Mouse (Mus musculus): Measurements from ENCODE around the gene Srp54a. TPM values are rescaled to one million over a fixed set of nuclear protein-coding genes. Genes with fewer than 3 reads are reported as not detected.
"Not testable (repeated sequence)": the region's sequence is repeated elsewhere in the genome, so short reads cannot be mapped to it uniquely, and the experiment has no call there.

The Srp54a gene
- polyA plus RNA-seq, 1 experiment from 2014 or later, result 140 TPM

DNA sequence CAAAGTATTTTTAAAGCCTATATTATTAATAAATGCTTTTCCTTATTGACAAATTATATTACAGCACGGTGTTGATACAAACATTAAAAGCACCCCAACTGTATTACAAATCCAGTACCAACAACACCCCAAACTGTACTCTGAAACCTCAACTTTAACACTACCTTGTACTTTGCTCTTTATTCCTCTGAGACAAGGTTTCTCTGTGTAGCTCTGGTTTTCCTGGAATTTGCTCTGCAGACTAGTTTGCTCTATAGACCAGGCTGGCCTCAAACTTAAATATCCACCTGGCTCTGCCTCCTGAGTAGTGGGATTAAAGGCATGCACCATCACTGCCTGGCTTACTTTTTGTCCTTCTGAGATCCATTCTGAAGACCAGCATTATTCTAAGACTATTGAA, 17.9 kb upstream of the Srp54a start:
- Histone ChIP-seq H3K4me1 (no peaks in the 10 kb centered on the region), H3K36me3 (replicated peaks) (peaks cover 21% of the 10 kb centered on the region), H3K4me3 (no peak overlapping the region), H3K27ac (no peak overlapping the region), H3K9me3 (no peaks in the 10 kb centered on the region), H3K27me3 (ENCODE audit: poor library complexity, severe bottlenecking) (no peaks in the 10 kb centered on the region)
- no peak for DNase-seq (ENCODE audit: extremely low spot score, low spot score)
- WGBS, result 91% methylated on average over 1 of the region's 1 CpGs

DNA sequence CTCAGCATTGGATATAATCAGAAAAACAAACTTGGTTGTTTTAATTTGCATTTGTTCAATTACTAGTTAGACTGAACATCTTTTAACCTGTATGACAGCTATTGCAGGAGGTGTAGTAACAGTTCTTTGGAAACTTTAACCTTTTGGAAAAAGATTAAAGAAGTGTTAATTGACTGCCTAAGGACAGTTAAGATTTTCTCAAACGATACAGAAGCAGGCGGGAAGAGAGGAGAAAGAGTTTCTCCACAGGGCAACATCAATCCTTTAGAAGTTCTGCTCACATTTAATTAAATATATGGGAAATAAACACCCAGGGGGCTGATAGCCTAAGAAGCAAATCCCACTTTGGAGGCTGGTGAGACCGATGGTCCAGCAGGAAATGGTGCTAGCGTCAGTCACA, 7.6 kb upstream of the Srp54a start:
- 82% methylated on average over 4 of the region's 4 CpGs for WGBS
- no peak for DNase-seq (ENCODE audit: extremely low spot score, low spot score)

DNA sequence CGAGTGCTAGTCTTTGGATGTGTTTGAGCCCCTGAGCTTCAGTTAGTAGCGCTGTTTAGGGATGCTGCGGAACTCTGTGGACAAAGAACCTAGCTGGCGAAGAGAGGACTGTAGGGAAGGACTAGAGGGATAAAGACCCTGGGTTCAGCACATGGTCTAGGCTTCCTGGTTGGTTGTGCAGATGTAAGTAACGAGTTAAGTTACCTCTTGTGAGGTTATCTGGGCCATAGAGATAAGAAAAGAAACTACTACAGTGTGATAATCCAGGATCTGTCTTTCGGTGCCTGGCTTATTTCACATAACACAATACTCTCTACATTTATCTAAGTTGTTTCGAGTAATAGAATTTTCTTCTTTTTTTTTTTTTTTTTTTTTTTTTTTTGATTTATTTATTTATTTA, 6.4 kb upstream of the Srp54a start:
- WGBS, result 94% methylated on average over 7 of the region's 7 CpGs
- H3K4me3 ChIP-seq, result no peak overlapping the region

More for the DNA sequence above, 7.6 kb upstream of the Srp54a start:
- Histone ChIP-seq H3K27me3 (ENCODE audit: poor library complexity, severe bottlenecking) (no peaks in the 10 kb centered on the region), H3K4me3 (no peak overlapping the region), H3K4me1 (no peaks in the 10 kb centered on the region), H3K36me3 (replicated peaks) (peaks cover 9% of the 10 kb centered on the region; the same call in 1 of the 2 replicates), H3K9me3 (no peaks in the 10 kb centered on the region), H3K27ac (no peak overlapping the region)

DNA sequence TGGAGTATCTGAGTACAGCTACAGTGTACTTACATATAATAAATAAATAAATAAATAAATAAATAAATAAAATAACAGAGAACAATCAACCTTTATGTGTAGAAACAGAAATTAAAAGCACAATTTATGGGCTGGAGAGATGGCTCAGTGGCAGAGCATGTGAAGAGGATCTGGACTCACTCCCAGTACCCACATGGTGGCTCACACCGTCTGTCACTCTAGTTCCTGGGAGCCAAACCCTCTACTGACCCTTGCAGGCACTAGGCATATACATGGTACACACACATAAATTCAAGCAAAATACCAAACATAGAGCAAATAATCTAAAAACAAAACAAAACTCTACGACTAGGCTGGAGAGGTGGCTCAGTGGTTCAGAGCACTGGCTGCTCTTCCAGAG, 4.8 kb upstream of the Srp54a start:
- no peak overlapping the region for H3K27ac ChIP-seq
- H3K27me3 ChIP-seq (ENCODE audit: poor library complexity, severe bottlenecking), result no peaks in the 10 kb centered on the region
- no peak for DNase-seq (ENCODE audit: extremely low spot score, low spot score)
- no peak overlapping the region for H3K4me3 ChIP-seq
- H3K9me3 ChIP-seq, result no peaks in the 10 kb centered on the region
- peaks cover 8% of the 10 kb centered on the region; the same call in 1 of the 2 replicates for H3K4me1 ChIP-seq
- 92% methylated on average over 2 of the region's 2 CpGs for WGBS
- H3K36me3 ChIP-seq (replicated peaks), result peaks cover 4% of the 10 kb centered on the region; the same call in 1 of the 2 replicates

More for the DNA sequence above, 6.4 kb upstream of the Srp54a start:
- no peaks in the 10 kb centered on the region for H3K4me1 ChIP-seq
- DNase-seq (ENCODE audit: extremely low spot score, low spot score), result no peak
- H3K36me3 ChIP-seq (replicated peaks), result peaks cover 4% of the 10 kb centered on the region; the same call in 1 of the 2 replicates
- no peak overlapping the region for H3K27ac ChIP-seq
- no peaks in the 10 kb centered on the region for H3K27me3 ChIP-seq (ENCODE audit: poor library complexity, severe bottlenecking)
- H3K9me3 ChIP-seq, result no peaks in the 10 kb centered on the region

DNA sequence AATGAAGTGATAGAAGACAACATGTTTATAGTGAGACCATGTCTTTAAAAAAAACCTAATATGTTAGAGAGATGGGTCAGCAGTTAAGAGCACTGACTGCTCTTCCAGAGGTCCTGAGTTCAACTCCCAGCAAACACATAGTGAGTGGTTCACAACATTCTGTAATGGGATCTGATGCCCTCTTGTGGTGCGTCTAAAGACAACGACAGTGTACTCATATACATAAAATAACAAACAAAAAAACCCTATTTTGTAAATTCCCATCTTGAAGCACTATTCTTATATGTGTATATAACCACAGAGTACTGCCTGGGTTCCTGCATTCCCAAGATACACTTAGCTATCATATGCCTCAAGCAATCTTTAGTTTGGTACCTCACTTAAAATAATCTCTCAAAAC, 1.4 kb upstream of the Srp54a start:
- DNase-seq (ENCODE audit: extremely low spot score, low spot score); H3K36me3 ChIP-seq (replicated peaks); H3K27me3 ChIP-seq (ENCODE audit: poor library complexity, severe bottlenecking); H3K4me1 ChIP-seq; H3K27ac ChIP-seq; H3K9me3 ChIP-seq: not testable (repeated sequence)
- WGBS, result 43% methylated on average over 2 of the region's 2 CpGs
- H3K4me3 ChIP-seq, result peak overlapping the region; percentile 71; the same call in 1 of the 2 replicates

DNA sequence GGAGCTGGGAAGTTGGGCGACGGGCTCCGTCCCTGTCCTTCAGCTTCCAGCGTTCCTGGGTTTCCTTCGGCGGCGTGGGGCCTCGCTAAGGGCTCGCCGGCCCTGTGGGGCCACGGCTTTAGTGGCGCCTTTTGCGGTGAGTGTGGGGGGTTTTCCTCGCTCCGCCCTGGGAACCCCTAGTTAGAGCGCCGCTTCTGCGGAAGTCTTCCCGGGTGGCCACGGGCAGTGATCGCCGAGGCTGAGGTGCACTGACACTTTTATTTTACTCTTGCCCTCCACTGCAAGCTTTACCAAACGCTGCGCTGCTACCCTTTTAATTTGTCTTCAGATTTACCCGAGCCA, 510 bp downstream of the Srp54a start:
- not testable (repeated sequence) for DNase-seq (ENCODE audit: extremely low spot score, low spot score); H3K36me3 ChIP-seq (replicated peaks); H3K27me3 ChIP-seq (ENCODE audit: poor library complexity, severe bottlenecking); H3K9me3 ChIP-seq; H3K4me1 ChIP-seq
- H3K4me3 ChIP-seq, result peak overlapping the region; percentile 71
- peak overlapping the region; percentile 87 for H3K27ac ChIP-seq
- under 1% methylated on average over 25 of the region's 25 CpGs for WGBS

DNA sequence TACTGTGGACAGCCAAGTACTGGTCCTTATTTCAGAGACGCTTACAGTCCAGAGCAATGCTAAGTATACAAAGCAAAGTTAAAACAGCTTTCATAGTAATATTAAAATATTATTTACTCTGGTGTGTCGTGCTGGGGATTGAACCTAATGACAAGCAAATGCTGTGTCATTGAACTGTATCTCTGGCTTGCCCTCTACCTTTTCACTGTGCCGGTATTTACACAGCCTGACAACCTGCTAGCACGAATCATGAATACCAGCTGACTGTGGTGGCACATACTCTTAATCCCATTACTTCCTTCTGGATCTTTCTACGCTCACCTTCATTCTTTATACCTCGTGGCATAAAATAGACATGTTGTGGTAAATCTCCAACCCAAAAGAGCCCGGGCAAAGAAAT, 12.1 kb downstream of the Srp54a start:
- H3K9me3 ChIP-seq; H3K27me3 ChIP-seq (ENCODE audit: poor library complexity, severe bottlenecking); DNase-seq (ENCODE audit: extremely low spot score, low spot score); H3K36me3 ChIP-seq (replicated peaks); H3K4me1 ChIP-seq; H3K4me3 ChIP-seq; H3K27ac ChIP-seq: not testable (repeated sequence)
- 100% methylated on average over 2 of the region's 7 CpGs for WGBS

DNA sequence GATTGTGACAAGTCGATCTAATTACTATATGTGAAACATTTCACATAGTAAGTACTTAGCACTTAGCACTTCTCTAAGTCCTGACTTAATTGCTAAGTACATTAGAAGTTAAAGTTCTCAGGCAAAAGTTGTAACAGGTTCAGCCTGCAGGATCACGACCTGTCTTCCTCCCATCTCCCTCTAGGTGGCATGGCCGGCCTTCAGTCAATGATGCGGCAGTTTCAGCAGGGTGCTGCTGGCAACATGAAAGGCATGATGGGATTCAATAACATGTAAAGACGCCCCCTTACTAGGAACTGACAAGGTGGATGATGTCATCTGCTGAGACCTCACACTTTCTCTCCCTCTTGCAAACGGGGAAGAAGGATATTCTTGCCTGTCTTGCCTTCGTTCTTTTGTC, 32.6 kb downstream of the Srp54a start:
- not testable (repeated sequence) for H3K4me3 ChIP-seq; H3K9me3 ChIP-seq; H3K4me1 ChIP-seq; H3K27ac ChIP-seq; DNase-seq (ENCODE audit: extremely low spot score, low spot score); H3K27me3 ChIP-seq (ENCODE audit: poor library complexity, severe bottlenecking); H3K36me3 ChIP-seq (replicated peaks)
- WGBS, result no CpG with 5 or more reads among the region's 7 CpGs

DNA sequence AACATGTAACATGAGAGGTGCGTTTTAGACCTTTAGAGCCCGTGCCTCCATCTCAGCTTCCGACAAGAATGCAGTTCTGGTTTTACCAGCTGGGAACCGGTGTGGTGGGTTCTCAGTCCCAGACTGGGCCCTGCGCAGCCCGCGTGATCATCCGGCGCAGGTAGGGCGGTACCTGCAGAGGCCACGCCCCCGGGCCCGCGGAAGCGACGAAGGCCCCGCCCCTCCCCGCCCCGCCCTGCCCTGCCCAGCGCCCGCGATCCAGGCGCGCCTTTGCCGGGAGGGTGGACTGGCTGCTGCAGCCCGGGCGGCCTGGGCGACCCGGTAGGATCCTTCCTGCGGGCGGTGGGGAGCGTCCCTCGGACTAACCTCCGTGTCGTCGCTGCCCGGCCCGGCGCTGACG, 44.2 kb downstream of the Srp54a start, which contains the start of gene Fam177a:
Fam177a (plus strand) TSS at position 228 of the 400 bp plus-strand sequence.
- H3K4me1 ChIP-seq; H3K27ac ChIP-seq; H3K27me3 ChIP-seq (ENCODE audit: poor library complexity, severe bottlenecking); H3K36me3 ChIP-seq (replicated peaks); H3K4me3 ChIP-seq; H3K9me3 ChIP-seq; DNase-seq (ENCODE audit: extremely low spot score, low spot score): not testable (repeated sequence)
- no CpG with 5 or more reads among the region's 40 CpGs for WGBS

DNA sequence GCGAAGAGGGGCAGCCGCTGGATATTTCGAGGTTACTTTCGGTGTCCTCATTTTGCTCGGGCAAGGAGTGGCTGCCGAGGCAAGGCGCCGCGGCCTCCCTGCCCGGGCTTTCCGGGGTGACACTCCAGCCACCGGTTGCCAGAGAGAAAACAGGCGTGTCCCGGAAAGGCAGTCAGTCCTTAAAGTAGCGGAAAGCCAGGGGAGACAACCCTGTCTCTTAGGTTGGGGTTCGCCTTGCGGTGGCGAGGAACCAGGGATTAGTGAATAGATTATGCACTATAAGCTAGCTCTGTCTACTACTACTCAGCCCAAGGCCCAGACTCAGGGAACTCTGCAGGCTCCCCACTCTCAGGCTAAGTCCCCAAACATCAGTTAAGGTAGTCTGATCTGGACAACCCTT, 44.7 kb downstream of the Srp54a start:
- H3K27me3 ChIP-seq (ENCODE audit: poor library complexity, severe bottlenecking); H3K9me3 ChIP-seq; DNase-seq (ENCODE audit: extremely low spot score, low spot score); H3K4me3 ChIP-seq; H3K4me1 ChIP-seq; H3K27ac ChIP-seq; H3K36me3 ChIP-seq (replicated peaks): not testable (repeated sequence)
- no CpG with 5 or more reads among the region's 18 CpGs for WGBS

DNA sequence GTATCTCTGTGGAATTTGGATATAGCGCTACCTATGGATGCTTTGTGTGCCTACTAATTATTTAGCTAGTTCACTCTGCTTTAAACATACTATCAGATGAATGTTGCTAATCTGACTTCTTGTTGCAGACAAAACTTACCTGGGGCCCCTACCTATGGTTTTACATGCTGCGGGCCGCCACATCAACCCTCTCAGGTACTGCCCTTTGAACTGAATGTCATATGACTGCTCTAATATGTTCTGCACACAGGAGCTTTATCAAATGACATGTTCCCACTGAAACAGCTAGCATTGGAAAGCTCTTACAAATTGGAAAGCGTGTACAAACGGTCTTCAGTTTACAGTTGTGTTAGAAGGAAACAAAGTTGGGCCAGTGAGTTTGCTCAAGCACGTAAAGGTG, 55.5 kb downstream of the Srp54a start:
- WGBS, result no CpG with 5 or more reads among the region's 6 CpGs

DNA sequence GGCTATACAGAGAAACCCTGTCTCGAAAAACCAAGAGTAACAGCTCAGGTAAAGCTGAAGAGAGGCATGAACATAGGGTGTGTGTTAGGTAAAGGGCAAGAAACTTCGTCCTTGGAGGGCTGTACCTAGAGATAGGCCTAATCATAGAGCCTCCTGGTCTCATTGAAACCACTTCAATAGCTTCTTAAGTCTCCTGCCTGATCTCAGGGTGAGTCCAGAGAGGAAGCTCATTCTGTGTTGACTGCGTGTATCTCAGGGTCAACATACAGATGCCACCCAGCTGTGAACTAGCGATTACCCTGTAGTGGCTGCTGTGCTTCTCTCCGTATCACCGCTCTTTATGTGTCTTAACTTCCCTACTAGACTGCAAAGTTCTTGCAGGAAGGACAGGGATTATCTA, 57.8 kb downstream of the Srp54a start:
- DNase-seq (ENCODE audit: extremely low spot score, low spot score); H3K9me3 ChIP-seq; H3K4me1 ChIP-seq; H3K27me3 ChIP-seq (ENCODE audit: poor library complexity, severe bottlenecking); H3K4me3 ChIP-seq; H3K36me3 ChIP-seq (replicated peaks); H3K27ac ChIP-seq: not testable (repeated sequence)
- no CpG with 5 or more reads among the region's 6 CpGs for WGBS

More for the DNA sequence above, 55.5 kb downstream of the Srp54a start:
- not testable (repeated sequence) for DNase-seq (ENCODE audit: extremely low spot score, low spot score); H3K27me3 ChIP-seq (ENCODE audit: poor library complexity, severe bottlenecking); H3K9me3 ChIP-seq; H3K27ac ChIP-seq; H3K4me1 ChIP-seq; H3K36me3 ChIP-seq (replicated peaks); H3K4me3 ChIP-seq

DNA sequence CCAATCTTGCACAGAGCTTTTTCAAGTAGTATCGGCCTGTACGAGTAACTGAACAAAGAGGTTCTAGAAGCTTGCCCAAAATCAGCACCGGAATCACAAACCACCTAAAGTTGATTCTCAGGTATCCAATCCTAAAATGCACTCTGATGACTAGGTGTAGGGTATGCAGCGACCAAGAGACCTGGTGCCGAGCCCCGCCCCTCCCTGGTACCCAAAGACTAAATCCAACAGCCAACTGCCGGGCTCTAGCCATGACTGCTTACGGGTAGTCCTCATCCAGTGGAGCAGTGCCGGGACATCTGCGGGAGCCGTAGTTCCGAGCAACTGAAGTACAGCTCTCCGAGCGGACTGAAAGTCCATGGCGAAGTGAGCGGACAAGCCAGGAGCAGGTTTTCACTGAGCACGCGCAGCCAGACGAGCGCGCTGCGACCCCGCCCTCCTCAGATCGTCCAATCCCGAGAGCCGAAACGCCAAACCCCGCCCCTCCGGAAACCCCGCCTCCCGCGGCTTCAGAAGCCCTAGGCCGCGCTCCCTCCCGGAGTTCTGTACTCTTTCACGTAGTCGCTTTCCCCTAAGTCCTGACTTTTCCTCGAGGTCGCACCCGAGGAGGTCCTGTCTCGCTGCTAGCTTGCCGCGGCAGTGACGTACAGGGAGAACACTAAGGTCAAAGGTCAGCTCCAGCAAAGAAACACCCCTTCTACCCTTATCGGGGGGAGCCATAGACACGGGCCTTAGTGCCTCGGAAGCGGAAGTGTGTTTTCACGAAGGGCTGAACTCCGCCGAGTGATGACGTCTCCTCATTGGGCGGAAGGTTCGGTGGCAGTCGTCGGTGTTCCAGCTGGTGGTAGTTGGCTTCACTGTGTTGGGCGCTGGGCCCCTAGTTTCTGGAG, 74.7 kb downstream of the Srp54a start, which contains the start of gene Srp54b:
Srp54b (plus strand) TSS at position 546 of the 890 bp plus-strand sequence.
- not testable (repeated sequence) for H3K27me3 ChIP-seq (ENCODE audit: poor library complexity, severe bottlenecking); DNase-seq (ENCODE audit: extremely low spot score, low spot score); H3K4me1 ChIP-seq; H3K9me3 ChIP-seq; H3K36me3 ChIP-seq (replicated peaks); H3K27ac ChIP-seq
- no CpG with 5 or more reads among the region's 57 CpGs for WGBS
- H3K4me3 ChIP-seq, result peak within 1 kb of the TSS; percentile 42

All from forebrain, embryonic 10.5 days (tissue).